13 mouse cellular contexts compared by ENCODE assay signal in the genomic region with DNA sequence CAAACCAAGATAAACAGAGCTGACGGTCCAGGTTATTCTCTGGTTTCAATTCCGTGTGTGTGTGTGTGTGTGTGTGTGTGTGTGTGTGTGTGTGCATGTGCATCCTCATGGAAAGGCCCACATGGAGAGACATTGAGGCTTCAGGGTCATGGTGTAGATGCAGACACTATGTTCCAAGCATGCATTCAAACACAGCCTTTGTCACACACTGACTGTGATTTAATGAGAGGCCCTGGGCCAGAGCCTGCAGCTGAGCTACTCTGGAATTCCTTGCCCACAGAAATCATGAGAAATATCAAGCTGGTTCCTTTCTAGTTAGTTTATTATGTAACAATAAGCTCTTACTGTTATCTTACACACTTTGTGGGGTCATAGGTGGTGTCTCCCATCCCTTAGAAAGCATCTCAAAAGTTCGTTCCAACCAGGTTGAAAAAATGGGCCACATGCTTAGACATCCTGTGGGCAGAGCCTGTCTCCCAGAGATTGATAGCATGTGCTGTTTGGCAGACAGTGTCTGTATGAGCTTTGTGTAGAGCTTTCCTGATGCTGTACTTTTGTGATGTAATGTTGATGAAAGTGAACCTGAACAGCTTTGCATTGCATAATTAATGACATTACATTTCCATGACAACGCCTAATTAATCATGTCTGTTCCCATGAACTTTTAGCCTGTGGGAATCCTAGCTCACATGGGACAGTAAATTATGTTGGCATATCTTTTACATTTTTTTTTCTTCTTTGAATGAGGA.
DNase-seq lines count a peak whose midpoint lies in the region; ATAC-seq and TF ChIP-seq lines count a peak whose summit lies in the region.
"Had no signal": no experiment of that assay in that cellular context is flagged by ENCODE, and none has a peak within 500 bp of the region (broad histone marks: within the 10 kb centered on the region; RNA-seq: fewer than 3 reads in every experiment).

No protein-coding gene starts in this region.

- H3K4me2 ChIP-seq in hindbrain, embryonic 11.5 days (replicated peaks; ENCODE audit: low read depth, low read length) = no peak overlapping the region
- H3K4me2 ChIP-seq in intestine, embryonic 15.5 days (replicated peaks) = no peak overlapping the region

- TF ChIP-seq CTCF in brain, embryonic 14.5 days (IDR thresholded peaks at IDR 0.05; ENCODE audit: borderline replicate concordance, extremely low read depth, insufficient read depth, insufficient read length) = no peak
- TF ChIP-seq CTCF in left cerebral cortex, adult 2 months (IDR thresholded peaks at IDR 0.05) = no peak

- TF ChIP-seq POLR2A in brain, embryonic 14.5 days (IDR thresholded peaks at IDR 0.05; ENCODE audit: borderline replicate concordance, extremely low read depth, insufficient read depth, insufficient read length, poor library complexity, severe bottlenecking) = no peak

- 0 out of 2 replicates have a peak, but pooled peaks cover 2% of the 10 kb centered on the region for H3K4me1 ChIP-seq in hindbrain, embryonic 11.5 days (replicated peaks; ENCODE audit: control insufficient read depth, insufficient read depth, low read length)
- no peaks in the 10 kb centered on the region; the same call in 1 of the 2 replicates for H3K4me1 ChIP-seq in hindbrain, embryonic 10.5 days (replicated peaks)
- peaks cover 11% of the 10 kb centered on the region for H3K4me1 ChIP-seq in intestine, embryonic 15.5 days (replicated peaks)

- peak; percentile 53; the same call in 1 of the 2 replicates for ATAC-seq in hindbrain, embryonic 11.5 days (ENCODE audit: low FRiP score)
- ATAC-seq in intestine, embryonic 15.5 days = no peak

- H3K36me3 ChIP-seq in hindbrain, embryonic 11.5 days (ENCODE audit: control insufficient read depth, insufficient read depth, low read length) = no peaks in the 10 kb centered on the region
- H3K36me3 ChIP-seq in hindbrain, embryonic 10.5 days = no peaks in the 10 kb centered on the region
- no peaks in the 10 kb centered on the region for H3K36me3 ChIP-seq in intestine, embryonic 15.5 days
- H3K36me3 ChIP-seq: midbrain, embryonic 10.5 days had no signal

- no peak overlapping the region for H3K4me3 ChIP-seq in hindbrain, embryonic 11.5 days (ENCODE audit: low read depth, low read length)
- H3K4me3 ChIP-seq in hindbrain, embryonic 10.5 days = no peak overlapping the region
- H3K4me3 ChIP-seq in intestine, embryonic 15.5 days (replicated peaks) = no peak overlapping the region
- H3K4me3 ChIP-seq in left cerebral cortex, adult 2 months = no peak overlapping the region
- H3K4me3 ChIP-seq: midbrain, embryonic 10.5 days had no signal

- H3K9me3 ChIP-seq in hindbrain, embryonic 11.5 days (ENCODE audit: control insufficient read depth, low read length) = no peaks in the 10 kb centered on the region
- no peaks in the 10 kb centered on the region for H3K9me3 ChIP-seq in hindbrain, embryonic 10.5 days
- H3K9me3 ChIP-seq in intestine, embryonic 15.5 days = no peaks in the 10 kb centered on the region
- H3K9me3 ChIP-seq: midbrain, embryonic 10.5 days had no signal

- peak; percentile 22 for DNase-seq in hindbrain, embryonic 11.5 days (ENCODE audit: low spot score)
- DNase-seq in hindbrain, embryonic 10.5 days (ENCODE audit: low spot score) = no peak
- DNase-seq in 3T3-L1 (ENCODE audit: low read depth, low spot score) = peak; percentile 70
- DNase-seq in brain, embryonic 14.5 days (ENCODE audit: low read depth) = peak; percentile 67
- no peak for DNase-seq in left cerebral cortex, adult 2 months (ENCODE audit: extremely low spot score in 1 of 2, low spot score in 2 of 2)
- no peak for DNase-seq in cerebellum, adult 18-20 months
- DNase-seq: cerebellum, adult 9-11 months; heart, postnatal 10 days; lung, adult 18-20 months; spleen, adult 18-20 months; thymus, adult 2 months had no signal

- H3K27ac ChIP-seq in hindbrain, embryonic 11.5 days (ENCODE audit: low read depth, low read length) = peak overlapping the region; percentile 42; the same call in 1 of the 2 replicates
- no peak overlapping the region for H3K27ac ChIP-seq in hindbrain, embryonic 10.5 days
- H3K27ac ChIP-seq in intestine, embryonic 15.5 days = 0 out of 2 replicates have a peak overlapping the region, but pooled peaks have one; percentile 13
- no peak overlapping the region for H3K27ac ChIP-seq in left cerebral cortex, adult 2 months
- H3K27ac ChIP-seq: midbrain, embryonic 10.5 days had no signal

- intact Hi-C loops in left cerebral cortex, adult 2 months (cut with DNase I) = no loop called here

- WGBS in hindbrain, embryonic 11.5 days = 76% methylated on average over 4 of the region's 4 CpGs
- WGBS in hindbrain, embryonic 10.5 days = 89% methylated on average over 4 of the region's 4 CpGs
- WGBS in intestine, embryonic 15.5 days = 63% methylated on average over 4 of the region's 4 CpGs

- no peak overlapping the region for H3K9ac ChIP-seq in hindbrain, embryonic 11.5 days (ENCODE audit: low read depth, low read length)
- no peak overlapping the region for H3K9ac ChIP-seq in intestine, embryonic 15.5 days

- H3K27me3 ChIP-seq in hindbrain, embryonic 11.5 days (ENCODE audit: control insufficient read depth, insufficient read depth, low read length) = no peaks in the 10 kb centered on the region
- H3K27me3 ChIP-seq in hindbrain, embryonic 10.5 days (ENCODE audit: insufficient read depth, poor library complexity, severe bottlenecking) = no peaks in the 10 kb centered on the region
- H3K27me3 ChIP-seq in intestine, embryonic 15.5 days (replicated peaks) = no peaks in the 10 kb centered on the region

Comparison
In these comparisons a context has a peak if more than half of its experiments do, and no peak if none do; other contexts are left out.
1. DNase-seq: peak in hindbrain, embryonic 11.5 days (single experiment), 3T3-L1 (single experiment) and brain, embryonic 14.5 days (single experiment); none in hindbrain, embryonic 10.5 days (single experiment), left cerebral cortex, adult 2 months (0 of 2) and cerebellum, adult 18-20 months (0 of 2).
2. H3K27ac ChIP-seq: peak in hindbrain, embryonic 11.5 days (single experiment) and intestine, embryonic 15.5 days (single experiment); none in hindbrain, embryonic 10.5 days (single experiment) and left cerebral cortex, adult 2 months (single experiment).